Mouse (Mus musculus): ENCODE measurements around the gene Rbm14. TPM values are rescaled to one million over a fixed set of nuclear protein-coding genes. Genes with fewer than 3 reads are reported as not detected.
"Not testable (repeated sequence)": the region's sequence is repeated elsewhere in the genome, so short reads cannot be mapped to it uniquely, and the experiment has no call there.

The Rbm14 gene
- total RNA-seq, 2 experiments from 2014 or later = 52.7 to 57.0 TPM

- DNase-seq (ENCODE audit: extremely low spot score in 1 of 2, low spot score in 2 of 2) = no peak
- intact Hi-C loops (cut with DNase I) = no loop called here
These were observed 48.6 kb downstream of the Rbm14 start for GRCm38 (mm10) chr19:4762876-4763275.

DNA sequence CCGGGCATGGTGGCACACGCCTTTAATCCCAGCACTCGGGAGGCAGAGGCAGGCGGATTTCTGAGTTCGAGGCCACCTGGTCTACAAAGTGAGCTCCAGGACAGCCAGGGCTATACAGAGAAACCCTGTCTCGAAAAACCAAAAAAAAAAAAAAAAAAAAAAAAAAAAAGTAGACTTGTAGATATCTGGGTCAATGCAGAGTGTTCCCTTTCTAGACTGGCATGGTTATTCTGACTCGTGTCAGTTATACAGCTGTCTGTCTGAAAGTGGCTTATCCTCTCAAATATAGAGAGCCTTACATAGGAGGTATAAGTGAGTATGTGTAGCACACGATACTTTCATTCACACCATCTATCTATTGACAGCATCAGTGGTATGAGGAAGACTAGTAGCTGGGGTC, 50.9 kb downstream of the Rbm14 start:
- intact Hi-C loops (cut with DNase I); DNase-seq (ENCODE audit: extremely low spot score in 1 of 2, low spot score in 2 of 2): not testable (repeated sequence)

- intact Hi-C loops (cut with DNase I) = loop anchor here (5.0 to 10.0 kb wide), 2 partner anchors 90 to 148 kb away; partner anchors contain the start of gene Bbs1
- peak in 1 of 2 experiments; percentile 46 for DNase-seq (ENCODE audit: extremely low spot score in 1 of 2, low spot score in 2 of 2)
These were observed 54.5 kb downstream of the Rbm14 start for GRCm38 (mm10) chr19:4756921-4757320.

- DNase-seq (ENCODE audit: extremely low spot score in 1 of 2, low spot score in 2 of 2) = peak; percentile 97 to 99
These were observed 55.1 kb downstream of the Rbm14 start, which contains the start of gene Rbm4b for GRCm38 (mm10) chr19:4756193-4756911. Rbm4b (plus strand) TSS chr19:4756497.

DNA sequence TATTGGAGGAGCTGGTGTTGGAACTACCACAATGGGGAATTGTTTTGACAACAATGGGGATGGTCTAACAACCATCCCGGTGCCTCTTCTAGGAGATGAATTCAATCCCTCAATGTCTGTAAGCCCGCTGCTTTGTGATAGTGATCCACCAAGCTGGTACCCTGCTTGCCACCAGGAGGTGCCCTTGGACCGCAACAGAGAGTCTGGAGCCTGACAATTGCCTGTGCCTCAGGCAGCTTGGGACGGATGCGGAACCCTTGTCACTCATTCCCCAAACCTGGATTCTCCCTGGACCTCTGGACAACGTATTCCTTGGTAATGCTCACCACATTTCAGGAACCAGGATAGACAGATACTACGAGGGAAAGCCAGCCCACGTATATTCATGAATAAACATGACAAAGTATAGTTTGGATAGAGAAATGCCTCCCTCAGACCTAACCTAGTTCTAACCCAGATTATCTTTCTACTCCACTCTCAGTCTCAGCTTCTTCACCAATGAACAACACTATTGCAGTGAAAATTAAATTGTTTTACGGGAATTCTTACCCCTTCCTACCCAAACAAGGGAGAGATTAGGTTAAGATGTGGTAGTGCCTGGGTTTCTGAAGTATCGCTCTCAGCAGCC, 55.8 kb downstream of the Rbm14 start:
- intact Hi-C loops (cut with DNase I) = loop anchor here (5.0 to 10.0 kb wide), 2 partner anchors 92 to 149 kb away; partner anchors contain the start of gene Bbs1
- peak; percentile 89 to 91 for DNase-seq (ENCODE audit: extremely low spot score in 1 of 2, low spot score in 2 of 2)

More at GRCm38 (mm10) chr19:4756193-4756911, 55.1 kb downstream of the Rbm14 start, which contains the start of gene Rbm4b:
- intact Hi-C loops (cut with DNase I) = loop anchor here (5.0 to 10.0 kb wide), 2 partner anchors 91 to 148 kb away; partner anchors contain the start of gene Bbs1

Other genes starting within 250 kb of the Rbm14 start
- gene Lrfn4, start 196.0 kb downstream of the Rbm14 start, total RNA-seq (2021) = 10 to 100 TPM; 73.7 to 76.1 TPM
- 10 to 100 TPM; 19.6 to 21.4 TPM for gene Rce1, start 186.0 kb downstream of the Rbm14 start, total RNA-seq (2021)
- gene Gm960, start 113.0 kb downstream of the Rbm14 start, total RNA-seq (2021) = 1 to 10 TPM; 2.7 to 3.0 TPM
- 100 to 1,000 TPM; 553 to 622 TPM for gene Sptbn2, start 100.5 kb downstream of the Rbm14 start, total RNA-seq (2021)
- 10 to 100 TPM; 12.4 to 14.2 TPM for gene Rbm4b, start 55.1 kb downstream of the Rbm14 start, total RNA-seq (2021)
- gene Rbm4, start 17.7 kb downstream of the Rbm14 start, total RNA-seq (2021) = 10 to 100 TPM; 68.0 to 68.9 TPM
- gene Gm21992, start within 50 bp of the Rbm14 start, total RNA-seq (2021) = 10 to 100 TPM; 16.0 to 16.2 TPM
- 10 to 100 TPM; 37.4 to 38.6 TPM for gene Ccs, start 27.7 kb upstream of the Rbm14 start, total RNA-seq (2021)
- gene Ccdc87, start 27.7 kb upstream of the Rbm14 start, total RNA-seq (2021) = 1 to 10 TPM; 2.4 to 2.9 TPM
- 100 to 1,000 TPM in 1 of 2 experiments, 10 to 100 TPM in 1; 99.2 to 106 TPM for gene Ctsf, start 43.5 kb upstream of the Rbm14 start, total RNA-seq (2021)
- 1 to 10 TPM; 3.1 to 3.9 TPM for gene Actn3, start 66.3 kb upstream of the Rbm14 start, total RNA-seq (2021)
- 10 to 100 TPM; 22.7 to 27.8 TPM for gene Zdhhc24, start 67.0 kb upstream of the Rbm14 start, total RNA-seq (2021)
- 10 to 100 TPM; 36.7 to 41.8 TPM for gene Bbs1, start 95.0 kb upstream of the Rbm14 start, total RNA-seq (2021)
- 10 to 100 TPM; 62.2 to 67.0 TPM for gene Dpp3, start 116.7 kb upstream of the Rbm14 start, total RNA-seq (2021)
- gene Peli3, start 131.5 kb upstream of the Rbm14 start, total RNA-seq (2021) = 10 to 100 TPM; 16.4 to 17.6 TPM
- gene Mrpl11, start 150.5 kb upstream of the Rbm14 start, total RNA-seq (2021) = 10 to 100 TPM; 60.8 to 61.0 TPM
- 10 to 100 TPM in 1 of 2 experiments, 1 to 10 TPM in 1; 9.1 to 10.8 TPM for gene Npas4, start 178.7 kb upstream of the Rbm14 start, total RNA-seq (2021)
- gene Slc29a2, start 212.2 kb upstream of the Rbm14 start, total RNA-seq (2021) = 10 to 100 TPM; 22.0 to 24.1 TPM
- 100 to 1,000 TPM; 133 to 136 TPM for gene B4gat1, start 227.2 kb upstream of the Rbm14 start, total RNA-seq (2021)
- gene AC124502.3, start 227.3 kb upstream of the Rbm14 start, total RNA-seq (2021) = 1 to 10 TPM; 6.3 to 7.0 TPM
- 1 to 10 TPM; 6.6 to 8.8 TPM for gene Brms1, start 229.7 kb upstream of the Rbm14 start, total RNA-seq (2021)
- gene Rin1, start 238.8 kb upstream of the Rbm14 start, total RNA-seq (2021) = 10 to 100 TPM; 16.9 to 24.1 TPM